ENCODE assay signal across 8 mouse cellular contexts in genomic region chr17:72889556-72890397, GRCm38 (mm10). TPM values are rescaled to one million over a fixed set of nuclear protein-coding genes. Genes with fewer than 3 reads are reported as not detected.
DNase-seq lines count a peak whose midpoint lies in the region; ATAC-seq and TF ChIP-seq lines count a peak whose summit lies in the region.

No protein-coding gene starts in this region.

- H3K9me3 ChIP-seq in midbrain, postnatal 0 days (ENCODE audit: low read length), result no peaks in the 10 kb centered on the region

- H3K27ac ChIP-seq in midbrain, postnatal 0 days (ENCODE audit: low read depth, low read length), result peak overlapping the region; percentile 62; the same call in 1 of the 2 replicates

- H3K4me1 ChIP-seq in midbrain, postnatal 0 days (ENCODE audit: insufficient read depth, low read length), result no peaks in the 10 kb centered on the region

- peak; percentile 92 for ATAC-seq in midbrain, postnatal 0 days (ENCODE audit: low FRiP score)

- H3K36me3 ChIP-seq in midbrain, postnatal 0 days (ENCODE audit: insufficient read depth, low read length), result no peaks in the 10 kb centered on the region
- no peaks in the 10 kb centered on the region for H3K36me3 ChIP-seq in splenic B cell, adult 2 months (ENCODE audit: control insufficient read depth, insufficient read depth, low read length, poor library complexity, severe bottlenecking)

- H3K4me2 ChIP-seq in midbrain, postnatal 0 days (ENCODE audit: low read depth, low read length, poor library complexity, severe bottlenecking), result peak overlapping the region; percentile 15; the same call in 1 of the 2 replicates

- H3K4me3 ChIP-seq in midbrain, postnatal 0 days (ENCODE audit: low read depth, low read length), result no peak overlapping the region

- no peaks in the 10 kb centered on the region for H3K27me3 ChIP-seq in midbrain, postnatal 0 days (ENCODE audit: insufficient read depth, low read length)
- no peaks in the 10 kb centered on the region for H3K27me3 ChIP-seq in splenic B cell, adult 2 months (ENCODE audit: control insufficient read depth, insufficient read depth, low read length, poor library complexity, severe bottlenecking)

- intact Hi-C loops in left cerebral cortex, postnatal 36 days (cut with DNase I), result no loop called here

- DNase-seq in 416B (ENCODE audit: low read depth), result peak; percentile 81
- peak; percentile 33 for DNase-seq in adrenal gland, adult 8-10 months
- peak; percentile 79 for DNase-seq in embryo, embryonic 9.5 days (ENCODE audit: extremely low spot score)
- peak; percentile 71 for DNase-seq in heart, adult 8-10 months (ENCODE audit: low spot score)
- DNase-seq in kidney, adult 18-20 months, result peak; percentile 65
- peak; percentile 55 to 67 for DNase-seq in left cerebral cortex, postnatal 36 days (ENCODE audit: low spot score in 2 of 2)
- DNase-seq in midbrain, postnatal 0 days (ENCODE audit: low spot score), result peak; percentile 96
- peak; percentile 86 for DNase-seq in splenic B cell, adult 2 months (ENCODE audit: low read depth, low spot score)

- TF ChIP-seq CTCF in midbrain, postnatal 0 days (IDR thresholded peaks at IDR 0.05), result peak; percentile 83

- WGBS in midbrain, postnatal 0 days, result 10% methylated on average over 20 of the region's 20 CpGs

- H3K9ac ChIP-seq in midbrain, postnatal 0 days (replicated peaks; ENCODE audit: low read length, poor library complexity, severe bottlenecking), result no peak overlapping the region

RNA-seq across cellular contexts. Expression of gene Lbh, which starts 28.3 kb away (rescaled TPM):
- 10 to 100 TPM; 28.5 to 45.1 (median 37.6) TPM for total RNA-seq in adrenal gland, adult 8-10 months (2022)
- total RNA-seq in heart, adult 8-10 months (2022), result 100 to 1,000 TPM; 352 to 622 (median 508) TPM
- 10 to 100 TPM; 37.9 to 39.1 TPM for total RNA-seq in left cerebral cortex, postnatal 36 days (2021)
- 77.1 and 86.9 TPM in 2 replicates for total RNA-seq in midbrain, postnatal 0 days (2014; rRNA removed)
- 3.3 and 3.5 TPM in 2 replicates for polyA plus RNA-seq in midbrain, postnatal 0 days (2015; fragmentation: Nextera tagmentation; extraction: Ambion mirVana)

RNA-seq across cellular contexts. Expression of gene Ypel5, which starts 53.5 kb away (rescaled TPM):
- total RNA-seq in adrenal gland, adult 8-10 months (2022), result 100 to 1,000 TPM in 1 of 4 experiments, 10 to 100 TPM in 3; 78.4 to 101 (median 92.9) TPM
- 10 to 100 TPM; 36.9 to 46.5 (median 44.0) TPM for total RNA-seq in heart, adult 8-10 months (2022)
- 10 to 100 TPM; 83.7 to 94.6 TPM for total RNA-seq in left cerebral cortex, postnatal 36 days (2021)
- total RNA-seq in midbrain, postnatal 0 days (2014; rRNA removed), result 60.3 and 71.8 TPM in 2 replicates
- 115 and 120 TPM in 2 replicates for polyA plus RNA-seq in midbrain, postnatal 0 days (2015; fragmentation: Nextera tagmentation; extraction: Ambion mirVana)

Comparison
In these comparisons a context has a peak if more than half of its experiments do, and no peak if none do; other contexts are left out.
1. DNase-seq: peak in every context shown above with its lines; median percentile 96 in midbrain, postnatal 0 days; 86 in splenic B cell, adult 2 months; 81 in 416B; 79 in embryo, embryonic 9.5 days; 71 in heart, adult 8-10 months; 65 in kidney, adult 18-20 months; 61 in left cerebral cortex, postnatal 36 days; 33 in adrenal gland, adult 8-10 months.